12 mouse cellular contexts compared by ENCODE assay signal in the genomic region with DNA sequence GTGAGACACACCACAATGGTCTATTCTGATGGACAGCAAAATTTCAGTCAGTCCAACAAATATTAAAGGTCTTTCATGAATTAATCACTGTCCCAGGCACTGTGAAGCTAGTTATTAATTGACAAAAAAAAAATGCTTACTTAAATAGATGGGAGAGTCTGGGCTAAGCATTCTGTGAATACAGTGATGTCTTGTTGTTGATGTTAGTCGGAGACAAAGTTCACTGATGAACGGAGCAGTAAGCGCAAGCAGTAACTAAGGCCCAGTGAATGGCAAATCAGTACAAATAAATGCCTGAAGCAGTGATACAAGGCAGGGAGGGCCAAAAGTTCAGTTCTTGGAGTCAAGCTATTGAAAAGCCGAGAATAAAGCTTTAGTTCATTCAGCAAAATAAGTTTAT.
"Had no signal": no experiment of that assay in that cellular context is flagged by ENCODE, and none has a peak within 500 bp of the region (broad histone marks: within the 10 kb centered on the region; RNA-seq: fewer than 3 reads in every experiment).

No protein-coding gene starts in this region.

- H3K4me3 ChIP-seq: left cerebral cortex, adult 2 months; limb, embryonic 10.5 days; stomach, embryonic 15.5 days had no signal

- H3K36me3 ChIP-seq: limb, embryonic 10.5 days; stomach, embryonic 15.5 days had no signal

- H3K9ac ChIP-seq: liver, embryonic 14.5 days; stomach, embryonic 15.5 days had no signal

- H3K27me3 ChIP-seq: stomach, embryonic 15.5 days had no signal

- H3K4me2 ChIP-seq: stomach, embryonic 15.5 days had no signal

- H3K27ac ChIP-seq: left cerebral cortex, adult 2 months; limb, embryonic 10.5 days; liver, embryonic 14.5 days; stomach, embryonic 15.5 days had no signal

- ATAC-seq: intestine, embryonic 16.5 days; lung, postnatal 0 days had no signal

- H3K9me3 ChIP-seq: limb, embryonic 10.5 days; stomach, embryonic 15.5 days had no signal

- H3K4me1 ChIP-seq: limb, embryonic 10.5 days; stomach, embryonic 15.5 days had no signal

- DNase-seq: kidney, postnatal 4 days; lung, adult 2 months; lung, postnatal 36 days; right cerebral cortex, postnatal 14 days; thymus, adult 2 months; thymus, postnatal 25 days had no signal
